Mouse (Mus musculus) MEL (cell line): ENCODE results near the gene Nrtn. TPM values are rescaled to one million over a fixed set of nuclear protein-coding genes. Genes with fewer than 3 reads are reported as not detected.

Experiments
- DNase-seq: peaks from one replicate; pipeline ENCODE4 v3.0.0; 2011; ENCODE audit warnings: low read depth, low spot score
- H3K27ac ChIP-seq: 2 replicates; pipeline ENCODE4 v1.5.1; 2012; ENCODE audit warnings: low read depth, mild to moderate bottlenecking, control low read depth, low read length, moderate library complexity; ENCODE audit not compliant: control insufficient read depth
- H3K27me3 ChIP-seq, 2 experiments: fragments of 150-350 bp in 1 of 2; sonication (generic) in 1 of 2; 2 replicates each; pipeline ENCODE4 v1.6.1; 2012; ENCODE audit warnings: low read length in 2 of 2, mild to moderate bottlenecking in 2 of 2, improper control_type of control experiment in 1 of 2, moderate library complexity in 1 of 2; ENCODE audit not compliant: insufficient read depth in 2 of 2, control insufficient read depth in 1 of 2
- H3K36me3 ChIP-seq, 2 experiments: 2 replicates each; pipeline ENCODE4 v1.6.1; 2012 to 2014; ENCODE audit warnings: low read length in 2 of 2, improper control_type of control experiment in 1 of 2, inconsistent platforms in 1 of 2, mild to moderate bottlenecking in 1 of 2; ENCODE audit not compliant: insufficient read depth in 2 of 2, control insufficient read depth in 1 of 2
- H3K4me1 ChIP-seq, 2 experiments: fragments of 150-350 bp in 1 of 2; sonication (generic) in 1 of 2; 2 replicates each; pipeline ENCODE4 v1.6.1; 2012; ENCODE audit warnings: low read length in 2 of 2, improper control_type of control experiment in 1 of 2, mild to moderate bottlenecking in 1 of 2; ENCODE audit not compliant: insufficient read depth in 2 of 2, control insufficient read depth in 1 of 2
- H3K4me3 ChIP-seq, 2 experiments: fragments of 150-350 bp in 1 of 2; sonication (generic) in 1 of 2; 2 replicates each; pipeline ENCODE4 v1.5.1; 2012; ENCODE audit warnings: low read depth in 2 of 2, low read length in 2 of 2, mild to moderate bottlenecking in 2 of 2, moderate library complexity in 2 of 2, control low read depth in 1 of 2, improper control_type of control experiment in 1 of 2; ENCODE audit not compliant: control insufficient read depth in 1 of 2, insufficient read depth in 1 of 2
- H3K79me2 ChIP-seq: 2 replicates; pipeline ENCODE4 v1.6.1; 2012; ENCODE audit warnings: mild to moderate bottlenecking, low read length, moderate library complexity; ENCODE audit not compliant: control insufficient read depth, poor library complexity, insufficient read depth
- H3K9ac ChIP-seq: 2 replicates; pipeline ENCODE4 v1.6.1; 2012; ENCODE audit warnings: low read depth, mild to moderate bottlenecking, control low read depth, low read length, moderate library complexity; ENCODE audit not compliant: control insufficient read depth, poor library complexity, severe bottlenecking
- H3K9me3 ChIP-seq: fragments of 150-350 bp; sonication (generic); replicated peaks from 2 replicates; pipeline ENCODE4 v1.6.1; 2012; ENCODE audit warnings: mild to moderate bottlenecking, low read length, improper control_type of control experiment, moderate library complexity; ENCODE audit not compliant: insufficient read depth
- BHLHE40 ChIP-seq: IDR thresholded peaks from 2 replicates; pipeline ENCODE4 v1.6.1; 2012; ENCODE audit warnings: low read depth, mild to moderate bottlenecking, inconsistent platforms, low read length, improper control_type of control experiment, borderline replicate concordance
- E2F4 ChIP-seq: IDR thresholded peaks from 2 replicates; pipeline ENCODE4 v1.6.1; 2011; ENCODE audit warnings: low read depth, low read length, improper control_type of control experiment, borderline replicate concordance
- ELF1 ChIP-seq: IDR thresholded peaks from 2 replicates; pipeline ENCODE4 v1.6.1; 2014; ENCODE audit warnings: low read depth, mild to moderate bottlenecking, inconsistent platforms, low read length, improper control_type of control experiment, moderate library complexity
- ETS1 ChIP-seq: IDR thresholded peaks from 2 replicates; pipeline ENCODE4 v1.6.1; 2012; ENCODE audit warnings: low read depth, mild to moderate bottlenecking, inconsistent platforms, low read length, improper control_type of control experiment, moderate library complexity
- HCFC1 ChIP-seq: IDR thresholded peaks from 2 replicates; pipeline ENCODE4 v1.6.1; 2012; ENCODE audit warnings: low read depth, mild to moderate bottlenecking, inconsistent platforms, low read length, improper control_type of control experiment, moderate library complexity
- JUND ChIP-seq: IDR thresholded peaks from 2 replicates; pipeline ENCODE4 v1.6.1; 2011; ENCODE audit warnings: low read depth, mild to moderate bottlenecking, improper control_type of control experiment, low read length
- KAT2A ChIP-seq: conservative IDR thresholded peaks from 2 replicates; pipeline ENCODE4 v1.6.1; 2012; ENCODE audit warnings: low read depth, low read length, improper control_type of control experiment, inconsistent platforms
- MAFK ChIP-seq: IDR thresholded peaks from 2 replicates; pipeline ENCODE4 v1.6.1; 2011; ENCODE audit warnings: low read depth, mild to moderate bottlenecking, low read length, improper control_type of control experiment, borderline replicate concordance
- MAX ChIP-seq: IDR thresholded peaks from 2 replicates; pipeline ENCODE4 v1.6.1; 2011; ENCODE audit warnings: low read length, improper control_type of control experiment
- MAZ ChIP-seq: IDR thresholded peaks from 2 replicates; pipeline ENCODE4 v1.6.1; 2012; ENCODE audit warnings: low read depth, mild to moderate bottlenecking, inconsistent platforms, low read length, improper control_type of control experiment
- MEF2A ChIP-seq: IDR thresholded peaks from 2 replicates; pipeline ENCODE4 v1.6.1; 2014; ENCODE audit warnings: low read depth, mild to moderate bottlenecking, inconsistent platforms, low read length, improper control_type of control experiment; ENCODE audit not compliant: poor library complexity, insufficient replicate concordance, severe bottlenecking; ENCODE audit errors: extremely low read depth
- MXI1 ChIP-seq: IDR thresholded peaks from 2 replicates; pipeline ENCODE4 v1.6.1; 2011; ENCODE audit warnings: mild to moderate bottlenecking, low read depth, low read length, improper control_type of control experiment
- MYB ChIP-seq: IDR thresholded peaks from 2 replicates; pipeline ENCODE4 v1.6.1; 2011; ENCODE audit warnings: mild to moderate bottlenecking, low read depth, low read length, improper control_type of control experiment
- NELFE ChIP-seq: IDR thresholded peaks from 2 replicates; pipeline ENCODE4 v1.6.1; 2011; ENCODE audit warnings: low read depth, low read length, improper control_type of control experiment
- NRF1 ChIP-seq: IDR thresholded peaks from 2 replicates; pipeline ENCODE4 v1.6.1; 2014; ENCODE audit warnings: low read depth, mild to moderate bottlenecking, inconsistent platforms, low read length, improper control_type of control experiment, moderate library complexity; ENCODE audit not compliant: poor library complexity, insufficient read depth, severe bottlenecking
- POLR2A ChIP-seq, 2 experiments: IDR thresholded peaks; 2 replicates each; pipeline ENCODE4 v1.6.1; 2011 to 2012; ENCODE audit warnings: low read length in 2 of 2, mild to moderate bottlenecking in 2 of 2, control low read depth in 1 of 2, improper control_type of control experiment in 1 of 2, low read depth in 1 of 2, moderate library complexity in 1 of 2; ENCODE audit not compliant: control insufficient read depth in 1 of 2, insufficient read depth in 1 of 2, poor library complexity in 1 of 2
- POLR2AphosphoS5 ChIP-seq: IDR thresholded peaks from 2 replicates; pipeline ENCODE4 v1.6.1; 2012; ENCODE audit warnings: low read depth, borderline replicate concordance, mild to moderate bottlenecking, inconsistent platforms, low read length, moderate library complexity, mixed read lengths
- RAD21 ChIP-seq: IDR thresholded peaks from 2 replicates; pipeline ENCODE4 v1.6.1; 2011; ENCODE audit warnings: mild to moderate bottlenecking, low read depth, low read length, improper control_type of control experiment
- RCOR1 ChIP-seq: IDR thresholded peaks from 2 replicates; pipeline ENCODE4 v1.6.1; 2012; ENCODE audit warnings: low read depth, mild to moderate bottlenecking, inconsistent platforms, low read length, improper control_type of control experiment
- SIN3A ChIP-seq: IDR thresholded peaks from 2 replicates; pipeline ENCODE4 v1.6.1; 2012; ENCODE audit warnings: low read length, improper control_type of control experiment, inconsistent platforms
- SMC3 ChIP-seq: IDR thresholded peaks from 2 replicates; pipeline ENCODE4 v1.6.1; 2011; ENCODE audit warnings: low read depth, low read length, improper control_type of control experiment
- TAL1 ChIP-seq: IDR thresholded peaks from 2 replicates; pipeline ENCODE4 v1.6.1; 2012; ENCODE audit warnings: mild to moderate bottlenecking, inconsistent platforms, low read length, moderate library complexity, mixed read lengths
- TBP ChIP-seq: IDR thresholded peaks from 2 replicates; pipeline ENCODE4 v1.8.0; 2011; ENCODE audit warnings: low read depth, low read length, improper control_type of control experiment
- TCF12 ChIP-seq: IDR thresholded peaks from 2 replicates; pipeline ENCODE4 v1.6.1; 2014; ENCODE audit warnings: low read depth, mild to moderate bottlenecking, inconsistent platforms, low read length, improper control_type of control experiment, moderate library complexity
- UBTF ChIP-seq: IDR thresholded peaks from 2 replicates; pipeline ENCODE4 v1.6.1; 2012; ENCODE audit warnings: low read depth, mild to moderate bottlenecking, inconsistent platforms, low read length, improper control_type of control experiment, moderate library complexity, borderline replicate concordance; ENCODE audit not compliant: insufficient read depth
- USF1 ChIP-seq: IDR thresholded peaks from 2 replicates; pipeline ENCODE4 v1.6.1; 2014; ENCODE audit warnings: low read depth, mild to moderate bottlenecking, inconsistent platforms, low read length, improper control_type of control experiment, moderate library complexity
- USF2 ChIP-seq, 2 experiments: IDR thresholded peaks; 2 replicates each; pipeline ENCODE4 v1.6.1; 2011 to 2012; ENCODE audit warnings: improper control_type of control experiment in 2 of 2, low read length in 2 of 2, borderline replicate concordance in 1 of 2, inconsistent platforms in 1 of 2, low read depth in 1 of 2, mild to moderate bottlenecking in 1 of 2; ENCODE audit not compliant: insufficient read depth in 1 of 2
- ZC3H11A ChIP-seq: IDR thresholded peaks from 2 replicates; pipeline ENCODE4 v1.6.1; 2012; ENCODE audit warnings: low read depth, mild to moderate bottlenecking, inconsistent platforms, low read length, improper control_type of control experiment
- ZNF384 ChIP-seq: IDR thresholded peaks from 2 replicates; pipeline ENCODE4 v1.6.1; 2012; ENCODE audit warnings: low read depth, mild to moderate bottlenecking, inconsistent platforms, low read length, improper control_type of control experiment
- polyA plus RNA-seq, 2 experiments: library from polyadenylated mRNA; stranded (reverse) in 1 of 2; unstranded in 1 of 2; fragments of >175 nt in 1 of 2; fragments of >200 nt in 1 of 2; gene quantifications; 2 replicates each; pipeline versions ENCODE4 v1.2.1 to v1.2.4; 2012; ENCODE audit warnings: low replicate concordance in 2 of 2, low read depth in 1 of 2; ENCODE audit not compliant: insufficient read length in 2 of 2, insufficient read depth in 1 of 2, missing spikeins in 1 of 2
- total RNA-seq: library from RNA; depleted of rRNA; stranded (reverse); fragments of 300-350 nt; gene quantifications from 2 replicates; pipeline ENCODE4 v1.2.3, GENCODE M21; 2012

The Nrtn gene
- total and polyA plus RNA-seq, 3 experiments, result 10.9 to 11.8 TPM; not detected in 1

GRCm38 (mm10) chr17:56767531-56768135 lies 10.3 kb upstream of the Nrtn start:
- H3K27me3 ChIP-seq, result no peaks in the 10 kb centered on the region
- TF ChIP-seq SIN3A (no peak), USF2 (IDR thresholded peaks at IDR 0.05; ENCODE audit: borderline replicate concordance in 1 of 2, insufficient read depth in 1 of 2, low read depth in 1 of 2, low read length in 2 of 2) (no peak), ETS1 (no peak), MXI1 (no peak), JUND (no peak), UBTF (no peak), BHLHE40 (no peak), POLR2AphosphoS5 (no peak), KAT2A (no peak), ZC3H11A (no peak), MAFK (no peak), NELFE (no peak), RAD21 (no peak), USF1 (no peak), TAL1 (no peak), HCFC1 (no peak), MYB (no peak)
- TF ChIP-seq, all 39 proteins: peak for 0
- Histone ChIP-seq H3K36me3 (peaks cover 0 to 6% of the 10 kb centered on the region in 2 experiments; a peak in 2 of 4 replicates), H3K27ac (no peak overlapping the region), H3K4me3 (no peak overlapping the region), H3K9ac (no peak overlapping the region), H3K4me1 (peaks cover 0 to 15% of the 10 kb centered on the region in 2 experiments; a peak in 2 of 4 replicates), H3K79me2 (peaks cover 14% of the 10 kb centered on the region), H3K9me3 (no peaks in the 10 kb centered on the region)
- DNase-seq, result no peak

GRCm38 (mm10) chr17:56766631-56767405 lies 9.5 kb upstream of the Nrtn start:
- H3K4me3 ChIP-seq, result no peak overlapping the region
- no peaks in the 10 kb centered on the region for H3K27me3 ChIP-seq
- DNase-seq, result no peak
- H3K79me2 ChIP-seq, result peaks cover 14% of the 10 kb centered on the region
- no peaks in the 10 kb centered on the region for H3K9me3 ChIP-seq
- H3K36me3 ChIP-seq, result peaks cover 0 to 9% of the 10 kb centered on the region in 2 experiments; a peak in 2 of 4 replicates
- no peak overlapping the region for H3K9ac ChIP-seq
- TF ChIP-seq ELF1 (no peak), MAZ (no peak), MAX (no peak), BHLHE40 (no peak), TCF12 (no peak), RCOR1 (no peak), MYB (no peak), SMC3 (no peak), RAD21 (no peak), MAFK (no peak), MXI1 (no peak), POLR2A (IDR thresholded peaks at IDR 0.05; ENCODE audit: control insufficient read depth in 1 of 2, insufficient read depth in 1 of 2, low read depth in 1 of 2, low read length in 2 of 2, poor library complexity in 1 of 2) (no peak), JUND (no peak), MEF2A (no peak), TBP (no peak), E2F4 (no peak), SIN3A (no peak), ZNF384 (no peak), NRF1 (no peak)
- H3K4me1 ChIP-seq, result peaks cover 0 to 18% of the 10 kb centered on the region in 2 experiments; a peak in 2 of 4 replicates
- no peak overlapping the region for H3K27ac ChIP-seq
